Mouse (Mus musculus): ENCODE measurements around the gene Sgf29. TPM values are rescaled to one million over a fixed set of nuclear protein-coding genes. Genes with fewer than 3 reads are reported as not detected.

Gene Sgf29
- polyA plus RNA-seq, 1 experiment = 36.4 TPM

DNA sequence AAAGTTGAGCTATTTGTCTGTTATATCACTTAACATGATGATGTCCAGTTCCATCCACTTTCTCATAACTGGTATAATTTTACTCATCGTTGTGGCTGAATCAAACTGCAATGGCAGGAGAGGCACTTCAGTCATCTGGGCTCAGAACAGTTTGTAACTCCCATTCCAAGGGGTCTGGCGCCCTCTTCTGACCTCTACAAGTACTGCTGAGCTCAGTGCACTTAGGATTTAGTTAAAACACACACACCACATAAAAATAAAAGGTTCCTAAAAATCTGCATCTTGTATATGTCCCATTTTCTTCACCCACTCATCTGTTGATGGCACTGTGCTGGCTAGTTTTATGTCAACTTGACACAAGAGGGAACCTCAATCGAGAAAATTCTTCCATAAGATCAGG lies 44.1 kb downstream of the Sgf29 start:
- DNase-seq = peak; percentile 86
- peak; percentile 87 for TF ChIP-seq CTCF (IDR thresholded peaks at IDR 0.05; ENCODE audit: insufficient read depth, low read length)
- TF ChIP-seq POLR2A (IDR thresholded peaks at IDR 0.05; ENCODE audit: borderline replicate concordance, extremely low read depth, low read depth, low read length) = no peak
- WGBS = 11% methylated on average over 3 of the region's 3 CpGs
- H3K4me3 ChIP-seq (replicated peaks; ENCODE audit: extremely low read depth, low read depth, low read length) = no peak overlapping the region
- peaks cover 9% of the 10 kb centered on the region for H3K4me1 ChIP-seq (ENCODE audit: control insufficient read depth, insufficient read depth, low read length)

DNA sequence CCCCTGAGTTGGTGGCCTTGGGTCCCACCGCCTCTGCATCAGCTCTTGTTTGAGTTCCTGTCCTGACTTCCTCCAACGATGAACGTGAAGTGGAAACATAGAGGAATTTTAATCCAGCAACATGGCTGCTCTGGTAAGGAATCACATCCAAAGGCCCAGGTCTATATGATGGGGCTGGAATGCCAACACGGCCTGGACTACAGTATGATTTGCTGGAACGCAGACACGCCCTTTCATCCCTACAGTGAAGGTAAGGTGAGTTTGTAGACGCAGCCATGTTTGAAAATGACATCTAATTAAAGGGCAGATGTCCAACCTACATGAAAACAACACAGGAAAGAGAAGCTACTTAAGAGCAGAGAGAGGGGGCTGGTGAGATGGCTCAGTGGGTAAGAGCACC lies 44.7 kb downstream of the Sgf29 start:
- no peak for TF ChIP-seq CTCF (IDR thresholded peaks at IDR 0.05; ENCODE audit: insufficient read depth, low read length)
- TF ChIP-seq POLR2A (IDR thresholded peaks at IDR 0.05; ENCODE audit: borderline replicate concordance, extremely low read depth, low read depth, low read length) = no peak
- Histone ChIP-seq H3K4me3 (replicated peaks; ENCODE audit: extremely low read depth, low read depth, low read length) (no peak overlapping the region), H3K4me1 (ENCODE audit: control insufficient read depth, insufficient read depth, low read length) (peaks cover 9% of the 10 kb centered on the region)
- DNase-seq = no peak
- 66% methylated on average over 7 of the region's 7 CpGs for WGBS

DNA sequence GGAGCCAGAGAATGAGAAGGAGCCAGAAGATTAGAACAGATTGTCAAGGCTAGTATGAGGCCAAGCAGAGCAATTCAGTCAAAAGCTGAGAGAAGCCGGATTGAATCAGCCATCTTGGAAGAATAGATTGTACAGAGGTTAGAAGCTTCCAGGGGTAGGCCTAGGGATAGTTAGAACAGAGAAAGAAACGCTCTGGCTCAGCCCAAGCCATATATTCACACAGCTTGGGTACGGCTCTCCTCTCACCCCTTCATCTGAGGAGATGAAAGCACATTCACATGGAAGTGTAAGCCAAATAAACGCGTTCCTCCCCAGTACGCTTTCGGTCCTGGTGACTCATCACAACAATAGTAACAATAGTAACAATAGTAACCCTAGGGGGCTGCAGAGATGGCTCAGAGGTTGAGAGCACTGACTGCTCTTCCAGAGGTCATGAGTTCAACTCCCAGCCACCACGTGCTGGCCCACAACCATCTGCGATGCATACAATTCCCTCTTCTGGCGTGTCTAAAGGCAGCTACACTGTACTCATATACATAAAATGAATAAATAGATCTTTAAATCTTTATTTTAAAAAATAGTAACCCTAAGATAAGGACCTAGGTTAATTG lies 45.4 kb downstream of the Sgf29 start:
- DNase-seq = no peak
- TF ChIP-seq POLR2A (IDR thresholded peaks at IDR 0.05; ENCODE audit: borderline replicate concordance, extremely low read depth, low read depth, low read length) = no peak
- TF ChIP-seq CTCF (IDR thresholded peaks at IDR 0.05; ENCODE audit: insufficient read depth, low read length) = no peak
- WGBS = 25% methylated on average over 10 of the region's 10 CpGs
- peaks cover 9% of the 10 kb centered on the region for H3K4me1 ChIP-seq (ENCODE audit: control insufficient read depth, insufficient read depth, low read length)
- no peak overlapping the region for H3K4me3 ChIP-seq (replicated peaks; ENCODE audit: extremely low read depth, low read depth, low read length)

DNA sequence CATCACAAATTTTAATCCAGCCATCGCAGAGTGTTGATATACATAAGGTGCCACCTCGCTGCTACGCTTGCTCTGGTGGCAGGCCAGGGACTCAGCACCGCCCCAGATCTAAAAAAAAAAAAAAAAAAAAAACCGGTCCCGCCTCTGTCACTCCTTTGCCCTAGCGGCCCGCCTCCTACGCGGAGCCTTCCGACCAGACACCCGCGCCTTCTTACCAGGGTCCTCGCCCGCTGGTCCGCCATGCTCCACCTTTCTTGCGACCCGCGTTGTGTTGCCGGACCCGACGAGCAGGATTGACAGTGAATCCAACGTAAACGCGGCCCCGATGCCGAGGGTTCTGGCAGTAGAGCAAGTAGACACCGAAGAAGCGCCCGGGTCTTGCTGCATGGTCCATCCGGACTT lies 46.1 kb downstream of the Sgf29 start, which contains the start of gene Bola2:
TSS of gene Bola2 (plus strand) at position 192 of the 402 bp plus-strand sequence.
- under 1% methylated on average over 31 of the region's 31 CpGs for WGBS
- no peak for DNase-seq
- Histone ChIP-seq H3K4me3 (replicated peaks; ENCODE audit: extremely low read depth, low read depth, low read length) (peak within 1 kb of the TSS; percentile 95), H3K4me1 (ENCODE audit: control insufficient read depth, insufficient read depth, low read length) (peaks cover 9% of the 10 kb centered on the region)
- TF ChIP-seq CTCF (IDR thresholded peaks at IDR 0.05; ENCODE audit: insufficient read depth, low read length) (no peak), POLR2A (IDR thresholded peaks at IDR 0.05; ENCODE audit: borderline replicate concordance, extremely low read depth, low read depth, low read length) (peak; percentile 72; the same call in 1 of the 2 replicates)

DNA sequence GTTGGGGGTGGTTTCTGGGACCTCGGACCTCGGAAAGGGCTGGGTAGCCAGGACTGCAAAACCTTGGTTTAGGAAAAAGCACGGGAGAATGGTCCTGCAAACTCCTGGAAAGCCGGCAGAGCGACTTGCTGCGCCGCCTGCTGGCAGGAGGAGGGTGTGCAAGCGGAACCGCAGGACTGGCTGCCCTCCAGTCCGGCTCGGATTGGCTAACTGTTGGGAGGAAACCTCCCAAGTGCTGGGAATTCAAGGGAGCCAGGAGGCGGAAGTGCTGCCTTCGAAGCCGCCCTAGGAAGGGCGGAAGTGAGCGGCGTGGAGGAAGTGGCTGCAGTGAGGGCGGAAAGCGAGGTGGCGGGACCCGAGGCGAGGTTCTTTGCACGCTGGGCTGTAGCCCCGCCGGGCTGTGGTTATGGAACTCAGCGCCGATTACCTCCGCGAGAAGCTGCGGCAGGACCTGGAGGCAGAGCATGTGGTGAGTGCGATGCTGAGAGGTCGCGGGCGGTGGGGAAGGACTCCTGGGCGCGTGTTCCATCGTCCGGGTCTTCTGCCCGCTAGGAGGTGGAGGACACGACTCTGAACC lies 46.6 kb downstream of the Sgf29 start, which contains the start of gene Slx1b:
TSS of gene Slx1b (minus strand) at position 154 of the 577 bp plus-strand sequence.
- WGBS = under 1% methylated on average over 40 of the region's 40 CpGs
- peak within 1 kb of the TSS; percentile 95 for H3K4me3 ChIP-seq (replicated peaks; ENCODE audit: extremely low read depth, low read depth, low read length)
- peaks cover 9% of the 10 kb centered on the region for H3K4me1 ChIP-seq (ENCODE audit: control insufficient read depth, insufficient read depth, low read length)
- DNase-seq = peak; percentile 90
- TF ChIP-seq CTCF (IDR thresholded peaks at IDR 0.05; ENCODE audit: insufficient read depth, low read length) = peak; percentile 89
- peak; percentile 53; the same call in 1 of the 2 replicates for TF ChIP-seq POLR2A (IDR thresholded peaks at IDR 0.05; ENCODE audit: borderline replicate concordance, extremely low read depth, low read depth, low read length)

DNA sequence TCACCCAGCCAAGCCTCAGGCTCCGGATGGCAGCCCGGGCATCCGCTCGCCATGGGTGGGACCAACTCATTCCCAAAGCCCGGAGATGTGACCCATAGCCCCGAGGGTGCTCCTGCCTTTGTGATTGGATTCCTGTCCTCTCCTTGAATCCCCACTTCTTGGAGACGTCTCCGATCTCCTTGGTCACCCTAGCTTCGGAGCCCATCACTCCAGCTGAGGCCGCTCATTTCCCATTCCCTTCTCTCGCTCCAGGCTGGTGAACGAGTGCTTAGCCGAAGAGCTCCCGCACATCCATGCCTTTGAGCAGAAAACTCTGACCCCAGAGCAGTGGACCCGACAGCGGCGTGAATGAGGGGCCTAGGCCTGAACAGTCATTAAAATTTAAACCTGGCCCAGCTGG lies 47.2 kb downstream of the Sgf29 start:
- DNase-seq = no peak
- Histone ChIP-seq H3K4me3 (replicated peaks; ENCODE audit: extremely low read depth, low read depth, low read length) (peak overlapping the region; percentile 89), H3K4me1 (ENCODE audit: control insufficient read depth, insufficient read depth, low read length) (peaks cover 9% of the 10 kb centered on the region)
- TF ChIP-seq CTCF (IDR thresholded peaks at IDR 0.05; ENCODE audit: insufficient read depth, low read length) (no peak), POLR2A (IDR thresholded peaks at IDR 0.05; ENCODE audit: borderline replicate concordance, extremely low read depth, low read depth, low read length) (no peak)
- WGBS = 2% methylated on average over 17 of the region's 17 CpGs

DNA sequence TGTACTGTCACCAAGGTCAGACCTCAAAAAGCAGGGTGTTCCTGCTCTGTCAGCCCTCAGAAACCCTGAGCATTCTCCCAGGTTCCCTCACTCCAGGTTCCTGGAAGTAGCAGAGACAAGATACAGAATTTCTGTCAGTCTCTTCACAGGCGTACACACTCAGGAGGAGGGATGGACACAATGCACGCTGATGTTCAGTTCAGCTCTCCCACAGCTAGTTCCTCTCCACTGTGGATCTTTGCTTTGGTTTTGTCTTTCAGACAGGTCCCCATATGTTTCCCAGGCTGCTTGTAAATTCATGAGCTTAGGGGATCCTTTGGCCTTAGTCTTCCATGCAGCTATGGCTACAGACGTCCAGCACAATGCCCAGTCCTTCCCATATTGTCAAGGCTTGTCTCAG lies 47.8 kb downstream of the Sgf29 start:
- DNase-seq = no peak
- WGBS = 69% methylated on average over 3 of the region's 3 CpGs
- Histone ChIP-seq H3K4me3 (replicated peaks; ENCODE audit: extremely low read depth, low read depth, low read length) (no peak overlapping the region), H3K4me1 (ENCODE audit: control insufficient read depth, insufficient read depth, low read length) (peaks cover 9% of the 10 kb centered on the region)
- TF ChIP-seq POLR2A (IDR thresholded peaks at IDR 0.05; ENCODE audit: borderline replicate concordance, extremely low read depth, low read depth, low read length) (no peak), CTCF (IDR thresholded peaks at IDR 0.05; ENCODE audit: insufficient read depth, low read length) (no peak)

DNA sequence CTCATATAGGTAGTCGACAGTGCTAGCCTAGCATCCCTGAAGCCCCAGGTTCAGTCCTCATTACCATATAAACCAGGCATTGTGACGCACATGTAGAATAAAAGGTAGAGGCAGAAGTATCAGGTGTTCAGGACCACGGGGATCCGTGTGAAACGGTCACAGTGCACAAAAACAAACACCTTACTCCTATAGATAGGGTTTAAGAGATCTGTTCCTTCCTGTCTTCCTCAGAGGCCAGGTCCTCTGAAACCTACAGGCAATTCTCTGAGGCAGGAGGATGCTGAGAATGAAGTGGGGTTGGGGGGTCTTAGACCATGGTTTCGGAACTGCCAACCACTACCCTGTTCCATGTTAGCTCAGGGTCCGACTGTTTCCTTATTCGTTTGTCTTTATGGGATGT lies 48.7 kb downstream of the Sgf29 start:
- TF ChIP-seq POLR2A (IDR thresholded peaks at IDR 0.05; ENCODE audit: borderline replicate concordance, extremely low read depth, low read depth, low read length) = no peak
- no peak for TF ChIP-seq CTCF (IDR thresholded peaks at IDR 0.05; ENCODE audit: insufficient read depth, low read length)
- Histone ChIP-seq H3K4me3 (replicated peaks; ENCODE audit: extremely low read depth, low read depth, low read length) (no peak overlapping the region), H3K4me1 (ENCODE audit: control insufficient read depth, insufficient read depth, low read length) (peaks cover 9% of the 10 kb centered on the region)
- no peak for DNase-seq
- WGBS = 86% methylated on average over 8 of the region's 8 CpGs

DNA sequence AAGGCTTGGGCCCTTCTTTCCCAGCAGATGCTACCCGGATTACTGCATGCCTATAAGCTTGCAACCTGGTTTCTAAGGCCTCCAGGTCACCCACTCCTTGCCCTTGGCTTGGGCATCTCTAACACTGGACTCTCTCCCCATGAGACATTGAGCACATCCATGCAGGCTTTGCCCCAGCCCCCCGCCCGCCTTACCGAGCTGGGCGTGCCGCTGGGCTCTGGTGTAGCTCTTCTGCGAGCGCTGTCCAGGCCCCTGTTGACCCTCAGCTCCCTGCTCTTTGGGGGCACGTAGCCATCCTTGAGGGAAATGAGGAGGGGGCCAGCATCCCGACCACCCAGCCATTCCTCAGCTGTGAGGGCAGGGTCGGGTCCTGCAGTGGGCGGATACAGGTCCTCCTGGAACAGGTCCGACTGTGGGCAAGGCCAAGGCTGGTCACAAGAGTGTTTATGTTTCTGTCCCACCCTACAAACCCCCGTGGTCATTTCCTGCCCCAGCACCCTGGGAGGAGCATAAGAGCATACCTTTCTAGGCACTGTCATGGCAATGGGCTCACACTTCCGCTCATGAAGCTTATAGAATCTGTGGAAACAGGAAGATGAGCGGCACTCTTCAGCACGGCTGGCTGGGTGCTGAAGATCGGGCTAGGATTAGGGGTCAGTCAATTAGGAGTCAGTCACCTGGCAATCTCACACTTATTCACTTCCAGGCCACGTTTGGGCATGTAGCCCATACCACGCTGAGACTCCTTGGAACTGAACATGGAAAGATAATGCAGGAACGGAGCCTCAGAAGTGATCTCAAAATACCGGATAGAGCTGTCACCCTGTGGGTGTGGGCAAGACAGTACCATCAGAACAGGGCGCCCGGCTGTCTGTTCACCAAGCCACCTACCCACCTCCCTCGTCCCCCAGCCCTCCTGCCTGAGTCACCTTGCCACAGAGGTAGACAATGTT lies 51.2 kb downstream of the Sgf29 start:
- Histone ChIP-seq H3K4me1 (ENCODE audit: control insufficient read depth, insufficient read depth, low read length) (peaks cover 5% of the 10 kb centered on the region), H3K4me3 (replicated peaks; ENCODE audit: extremely low read depth, low read depth, low read length) (no peak overlapping the region)
- 76% methylated on average over 25 of the region's 25 CpGs for WGBS
- no peak for DNase-seq
- TF ChIP-seq CTCF (IDR thresholded peaks at IDR 0.05; ENCODE audit: insufficient read depth, low read length) = no peak
- TF ChIP-seq POLR2A (IDR thresholded peaks at IDR 0.05; ENCODE audit: borderline replicate concordance, extremely low read depth, low read depth, low read length) = no peak

Data from lung, adult 2 months (tissue).